Mouse (Mus musculus) kidney, postnatal 0 days (tissue): ENCODE measurements around the gene Sema3e. TPM values are rescaled to one million over a fixed set of nuclear protein-coding genes. Genes with fewer than 3 reads are reported as not detected.
A peak's percentile ranks its signal among the peaks of the same experiment; 100 is the strongest.

Experiments
- ATAC-seq: fragments of 200-750 bp; cut with Nextera tagmentation; replicated peaks from 2 replicates; pipeline ENCODE4 v1.8.0; 2017; ENCODE audit warnings: low read depth, moderate number of reproducible peaks, moderate TSS enrichment, moderate library complexity; ENCODE audit not compliant: low FRiP score
- DNase-seq: peaks from one replicate; pipeline ENCODE4 v3.0.0-alpha.2; 2016; ENCODE audit warnings: low spot score
- H3K27ac ChIP-seq: fragments of 300-500 bp; sonication (generic); 2 replicates; pipeline ENCODE4 v1.5.1; 2014; ENCODE audit warnings: mild to moderate bottlenecking
- H3K27me3 ChIP-seq: fragments of 300-500 bp; sonication (generic); 2 replicates; pipeline ENCODE4 v1.6.1; 2014; ENCODE audit warnings: low read length, mixed read lengths; ENCODE audit not compliant: insufficient read depth
- H3K36me3 ChIP-seq: fragments of 300-500 bp; sonication (generic); 2 replicates; pipeline ENCODE4 v1.6.1; 2014; ENCODE audit warnings: low read length, mixed read lengths; ENCODE audit not compliant: insufficient read depth
- H3K4me1 ChIP-seq: fragments of 300-500 bp; sonication (generic); replicated peaks from 2 replicates; pipeline ENCODE4 v1.6.1; 2014; ENCODE audit warnings: antibody characterized with exemption, low read length, mixed read lengths; ENCODE audit not compliant: insufficient read depth
- H3K4me2 ChIP-seq: fragments of 300-500 bp; sonication (generic); 2 replicates; pipeline ENCODE4 v1.6.1; 2014; ENCODE audit warnings: mild to moderate bottlenecking, low read length, moderate library complexity, mixed read lengths
- H3K4me3 ChIP-seq: fragments of 300-500 bp; sonication (generic); replicated peaks from 2 replicates; pipeline ENCODE4 v1.5.1; 2014; ENCODE audit warnings: low read depth, low read length
- H3K9ac ChIP-seq: fragments of 300-500 bp; sonication (generic); 2 replicates; pipeline ENCODE4 v1.6.1; 2014; ENCODE audit warnings: low read depth, low read length
- H3K9me3 ChIP-seq: fragments of 300-500 bp; sonication (generic); replicated peaks from 2 replicates; pipeline ENCODE4 v1.6.1; 2016; ENCODE audit warnings: low read length, inconsistent platforms, mixed read lengths
- CTCF ChIP-seq: IDR thresholded peaks from 2 replicates; pipeline ENCODE4 v1.5.1; 2016; ENCODE audit warnings: antibody characterized with exemption, low read depth, mild to moderate bottlenecking, moderate library complexity
- WGBS: fragments of 180-500 bp; shearing (Covaris S2); extraction: QIAGEN DNeasy Blood & Tissue Kit; methylation state at CpG from one replicate; pipeline ENCODE4 v1.1.7; 2014; 5-methylcytosine and 5-hydroxymethylcytosine counted together
- polyA plus RNA-seq: library from polyadenylated mRNA; unstranded; fragments of >200 nt; fragmentation: Nextera tagmentation; extraction: Ambion mirVana; gene quantifications from 2 replicates; pipeline ENCODE4 v1.2.1, GENCODE M21; 2015

The Sema3e gene
- polyA plus RNA-seq, 1 experiment from 2014 or later = 1.6 TPM

GRCm38 (mm10) chr5:14059895-14060553 lies 34.9 kb downstream of the Sema3e start:
- Histone ChIP-seq H3K4me1 (no peaks in the 10 kb centered on the region), H3K27me3 (no peaks in the 10 kb centered on the region), H3K9me3 (no peaks in the 10 kb centered on the region), H3K36me3 (no peaks in the 10 kb centered on the region), H3K9ac (no peak overlapping the region), H3K4me3 (no peak overlapping the region), H3K4me2 (no peak overlapping the region), H3K27ac (no peak overlapping the region)
- ATAC-seq = no peak
- no peak for TF ChIP-seq CTCF
- no peak for DNase-seq
- WGBS = 84% methylated on average over 4 of the region's 4 CpGs

GRCm38 (mm10) chr5:14062918-14063481 lies 37.9 kb downstream of the Sema3e start:
- DNase-seq (no peak), ATAC-seq (no peak)
- Histone ChIP-seq H3K27ac (no peak overlapping the region), H3K4me3 (no peak overlapping the region), H3K36me3 (no peaks in the 10 kb centered on the region), H3K4me2 (no peak overlapping the region), H3K4me1 (no peaks in the 10 kb centered on the region), H3K9me3 (no peaks in the 10 kb centered on the region), H3K9ac (no peak overlapping the region), H3K27me3 (no peaks in the 10 kb centered on the region)
- TF ChIP-seq CTCF = no peak
- 46% methylated on average over 4 of the region's 4 CpGs for WGBS

- Histone ChIP-seq H3K27me3 (no peaks in the 10 kb centered on the region), H3K9me3 (no peaks in the 10 kb centered on the region), H3K36me3 (no peaks in the 10 kb centered on the region), H3K4me1 (no peaks in the 10 kb centered on the region), H3K4me2 (no peak overlapping the region), H3K27ac (no peak overlapping the region), H3K4me3 (no peak overlapping the region), H3K9ac (no peak overlapping the region)
- no peak for TF ChIP-seq CTCF
- 76% methylated on average over 3 of the region's 3 CpGs for WGBS
- 0 out of 2 replicates have a peak, but pooled peaks have one; percentile 43 for ATAC-seq
- DNase-seq = no peak
Observed at GRCm38 (mm10) chr5:14073152-14073551, 48.1 kb downstream of the Sema3e start.

GRCm38 (mm10) chr5:14088100-14088499 lies 63.0 kb downstream of the Sema3e start:
- ATAC-seq (no peak), DNase-seq (no peak)
- Histone ChIP-seq H3K9ac (no peak overlapping the region), H3K4me2 (no peak overlapping the region), H3K27ac (no peak overlapping the region), H3K36me3 (no peaks in the 10 kb centered on the region), H3K9me3 (no peaks in the 10 kb centered on the region), H3K27me3 (no peaks in the 10 kb centered on the region), H3K4me3 (no peak overlapping the region), H3K4me1 (no peaks in the 10 kb centered on the region)
- 71% methylated on average over 2 of the region's 2 CpGs for WGBS
- TF ChIP-seq CTCF = no peak

- TF ChIP-seq CTCF = no peak
- Histone ChIP-seq H3K4me3 (no peak overlapping the region), H3K36me3 (no peaks in the 10 kb centered on the region), H3K9me3 (no peaks in the 10 kb centered on the region), H3K27ac (no peak overlapping the region), H3K4me1 (no peaks in the 10 kb centered on the region), H3K9ac (no peak overlapping the region), H3K27me3 (no peaks in the 10 kb centered on the region), H3K4me2 (no peak overlapping the region)
- ATAC-seq (no peak), DNase-seq (no peak)
- 82% methylated on average over 9 of the region's 9 CpGs for WGBS
Observed at GRCm38 (mm10) chr5:14089875-14090608, 65.0 kb downstream of the Sema3e start.

- ATAC-seq = no peak
- Histone ChIP-seq H3K27ac (no peak overlapping the region), H3K4me3 (no peak overlapping the region), H3K9me3 (no peaks in the 10 kb centered on the region), H3K36me3 (no peaks in the 10 kb centered on the region), H3K4me1 (no peaks in the 10 kb centered on the region), H3K27me3 (no peaks in the 10 kb centered on the region), H3K4me2 (no peak overlapping the region), H3K9ac (no peak overlapping the region)
- no peak for TF ChIP-seq CTCF
- no peak for DNase-seq
- 86% methylated on average over 4 of the region's 4 CpGs for whole genome bisulfite sequencing
Observed at GRCm38 (mm10) chr5:14090609-14090969, 65.5 kb downstream of the Sema3e start.
